Mouse (Mus musculus): ENCODE measurements at regions not wholly inside any gene's neighbourhood (a gene's known extent, or its start where the extent isn't known, plus 50 kb on each side); places are given as distances from the start of the nearest gene placed in this dataset.

- no peak for DNase-seq (ENCODE audit: inconsistent ontology term)
Measured at GRCm38 (mm10) chr4:52265196-52265595, 173.8 kb upstream of the Smc2 start.

- DNase-seq (ENCODE audit: inconsistent ontology term), result peak; percentile 13
Measured at GRCm38 (mm10) chr4:52282458-52282857, 156.6 kb upstream of the Smc2 start.

DNA sequence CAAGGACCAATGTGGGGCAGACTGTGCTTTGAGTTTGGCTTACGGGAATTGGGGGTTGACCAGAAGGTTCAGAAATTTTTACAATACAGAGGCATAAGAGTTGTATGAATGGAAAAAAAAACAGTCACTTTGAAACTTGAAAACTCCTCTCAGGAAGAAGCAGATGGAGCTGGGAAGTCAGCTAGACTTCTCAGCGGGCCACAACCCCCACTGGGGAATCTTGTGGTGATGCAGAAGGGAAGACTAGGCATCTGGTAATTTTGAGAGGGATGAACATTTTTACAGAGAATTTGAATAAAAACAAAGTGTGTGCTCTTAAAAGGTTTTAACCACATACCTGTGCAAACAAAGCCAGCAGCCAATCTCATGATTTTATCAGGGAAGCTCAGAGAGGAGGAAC is 154.1 kb upstream of the Smc2 start:
- DNase-seq (ENCODE audit: inconsistent ontology term), result no peak

DNA sequence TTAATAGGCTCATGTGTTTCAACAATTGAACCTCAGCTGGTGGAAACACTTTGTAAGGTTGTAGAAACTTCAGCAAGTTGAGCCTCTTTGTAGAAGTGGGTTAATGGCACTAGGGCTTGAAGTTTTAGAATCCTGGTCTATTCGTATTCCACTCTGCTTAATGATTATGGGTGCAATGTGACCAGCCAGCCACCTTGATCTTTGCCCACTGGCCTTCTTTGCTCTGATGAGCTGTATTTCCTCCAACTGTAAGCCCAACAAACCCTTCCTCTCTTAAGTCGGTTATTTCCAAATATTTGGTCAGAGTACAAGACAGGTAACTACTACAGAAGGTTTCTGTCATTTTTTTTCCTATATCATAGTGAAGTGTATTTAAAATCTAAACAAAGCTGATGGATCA is 145.4 kb upstream of the Smc2 start:
- no peak for DNase-seq (ENCODE audit: inconsistent ontology term)

DNA sequence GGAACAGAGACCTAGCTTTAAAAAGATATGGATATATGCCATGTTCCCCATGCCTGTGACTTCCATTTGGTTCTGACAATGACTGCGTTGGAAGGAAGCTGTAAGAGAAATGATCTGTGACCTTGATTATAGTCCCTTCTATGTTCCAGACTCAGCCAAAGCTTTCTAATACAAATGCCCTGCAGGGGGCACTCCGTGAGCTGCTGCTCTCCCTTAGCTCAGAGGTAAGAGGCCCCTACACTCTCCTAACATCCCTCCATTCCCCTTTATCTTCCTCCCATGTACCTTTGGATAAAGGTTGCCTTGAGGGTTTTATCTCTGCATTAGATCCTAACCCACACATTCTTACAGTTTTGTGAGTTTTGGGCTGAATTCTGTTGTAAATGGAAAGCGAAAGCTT is 139.8 kb upstream of the Smc2 start:
- DNase-seq (ENCODE audit: inconsistent ontology term), result no peak

GRCm38 (mm10) chr4:52301653-52302052 is 137.4 kb upstream of the Smc2 start:
- DNase-seq (ENCODE audit: inconsistent ontology term), result no peak

- no peak for DNase-seq (ENCODE audit: inconsistent ontology term)
Measured at GRCm38 (mm10) chr4:52324300-52324699, 114.7 kb upstream of the Smc2 start.

DNA sequence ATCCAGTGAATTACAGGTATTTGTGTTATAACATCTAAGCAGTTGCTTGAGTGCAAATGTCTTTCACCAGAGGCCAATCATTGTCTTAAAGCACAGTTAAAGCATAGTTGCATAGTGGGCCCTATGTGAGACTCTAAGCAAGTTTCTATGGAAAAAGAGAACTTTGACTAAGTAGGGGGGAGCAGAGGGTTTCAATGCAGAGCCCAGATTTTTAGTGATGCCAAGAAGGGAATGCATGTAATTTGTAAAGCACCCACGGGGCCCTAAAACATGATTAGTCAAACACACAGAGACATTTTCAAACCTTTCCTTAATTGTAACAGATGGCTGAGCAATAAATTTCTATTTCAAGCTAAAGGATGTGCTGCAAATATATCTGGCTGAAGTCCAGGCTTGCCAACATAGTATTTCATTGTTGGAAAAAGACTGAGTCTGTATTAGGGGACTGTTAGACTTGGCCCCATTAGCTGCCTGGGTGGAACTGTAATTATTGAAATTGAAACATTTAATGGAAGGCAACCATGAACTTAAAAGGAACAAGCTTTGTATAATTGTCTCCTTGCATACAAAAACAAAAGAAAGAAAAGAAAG is 107.6 kb upstream of the Smc2 start:
- peak; percentile 50 for DNase-seq (ENCODE audit: inconsistent ontology term)

GRCm38 (mm10) chr4:52336365-52337017 is 102.6 kb upstream of the Smc2 start:
- no peak for DNase-seq (ENCODE audit: inconsistent ontology term)

DNA sequence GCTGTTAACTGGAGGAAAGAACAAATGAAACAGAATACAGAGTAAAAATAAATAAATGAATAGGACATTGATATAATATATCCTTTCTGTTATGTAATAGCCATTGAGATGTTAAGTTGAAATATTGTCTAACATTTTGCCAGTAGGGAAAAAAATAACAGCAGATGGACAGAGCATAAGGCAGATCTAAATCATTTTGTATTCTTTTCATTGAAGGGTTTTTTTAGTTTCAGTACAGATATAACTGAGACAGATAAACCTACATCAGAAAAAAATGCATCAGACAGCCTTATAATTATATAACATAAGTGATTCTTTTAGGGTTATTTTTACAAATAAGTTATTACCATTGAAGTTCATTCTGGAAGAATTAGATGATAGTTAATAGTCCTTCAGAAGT is 97.8 kb upstream of the Smc2 start:
- no peak for DNase-seq (ENCODE audit: inconsistent ontology term)

GRCm38 (mm10) chr4:52361751-52362150 is 77.3 kb upstream of the Smc2 start:
- DNase-seq (ENCODE audit: inconsistent ontology term), result no peak

DNA sequence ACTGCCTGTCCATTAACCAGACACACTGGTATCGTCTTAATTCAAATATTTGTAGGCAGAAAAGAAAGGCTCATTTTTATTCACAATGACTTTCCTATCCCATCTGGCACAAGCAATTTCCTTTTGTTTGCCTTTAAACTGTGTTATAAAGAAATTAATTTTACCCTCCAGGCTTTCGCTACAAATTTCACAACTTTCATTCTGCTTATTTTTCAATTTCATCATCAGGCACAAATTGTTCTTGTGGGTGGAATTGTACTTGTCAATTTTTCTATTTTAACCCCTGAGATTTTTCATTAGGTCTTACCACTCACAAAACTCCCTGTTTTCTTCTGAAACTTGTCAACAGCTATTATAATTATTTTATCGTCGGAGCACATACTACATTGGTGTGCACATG is 73.2 kb upstream of the Smc2 start:
- DNase-seq (ENCODE audit: inconsistent ontology term), result no peak

GRCm38 (mm10) chr4:52368527-52368926 is 70.5 kb upstream of the Smc2 start:
- DNase-seq (ENCODE audit: inconsistent ontology term), result no peak
